Mouse (Mus musculus) MEL (cell line): Measurements from ENCODE around the gene Lhfp.

Experiments
- CTCF ChIP-seq, 3 experiments: IDR thresholded peaks in 2 of 3; conservative IDR thresholded peaks in 1 of 3; 2 replicates each; pipeline ENCODE4 v1.5.1; 2011 to 2012; ENCODE audit warnings: low read length in 3 of 3, low read depth in 2 of 3, mild to moderate bottlenecking in 2 of 3, improper control_type of control experiment in 1 of 3, inconsistent platforms in 1 of 3, mixed read lengths in 1 of 3, moderate library complexity in 1 of 3; ENCODE audit not compliant: control insufficient read depth in 1 of 3, insufficient read depth in 1 of 3, poor library complexity in 1 of 3, severe bottlenecking in 1 of 3
- EP300 ChIP-seq, 2 experiments: IDR thresholded peaks; 2 replicates each; pipeline ENCODE4 v1.6.1; 2011; ENCODE audit warnings: improper control_type of control experiment in 2 of 2, low read length in 2 of 2, low read depth in 1 of 2, mild to moderate bottlenecking in 1 of 2
- ETS1 ChIP-seq: IDR thresholded peaks from 2 replicates; pipeline ENCODE4 v1.6.1; 2012; ENCODE audit warnings: low read depth, mild to moderate bottlenecking, inconsistent platforms, low read length, improper control_type of control experiment, moderate library complexity
- GATA1 ChIP-seq: IDR thresholded peaks from 2 replicates; pipeline ENCODE4 v1.6.1; 2011; ENCODE audit warnings: low read depth, low read length, improper control_type of control experiment
- MAFK ChIP-seq: IDR thresholded peaks from 2 replicates; pipeline ENCODE4 v1.6.1; 2011; ENCODE audit warnings: low read depth, mild to moderate bottlenecking, low read length, improper control_type of control experiment, borderline replicate concordance
- MYC ChIP-seq: IDR thresholded peaks from 2 replicates; pipeline ENCODE4 v1.6.1; 2011; ENCODE audit warnings: low read depth, mild to moderate bottlenecking, low read length, improper control_type of control experiment, moderate library complexity
- NELFE ChIP-seq: IDR thresholded peaks from 2 replicates; pipeline ENCODE4 v1.6.1; 2011; ENCODE audit warnings: low read depth, low read length, improper control_type of control experiment
- NRF1 ChIP-seq: IDR thresholded peaks from 2 replicates; pipeline ENCODE4 v1.6.1; 2014; ENCODE audit warnings: low read depth, mild to moderate bottlenecking, inconsistent platforms, low read length, improper control_type of control experiment, moderate library complexity; ENCODE audit not compliant: poor library complexity, insufficient read depth, severe bottlenecking
- POLR2A ChIP-seq, 2 experiments: IDR thresholded peaks; 2 replicates each; pipeline ENCODE4 v1.6.1; 2011 to 2012; ENCODE audit warnings: low read length in 2 of 2, mild to moderate bottlenecking in 2 of 2, control low read depth in 1 of 2, improper control_type of control experiment in 1 of 2, low read depth in 1 of 2, moderate library complexity in 1 of 2; ENCODE audit not compliant: control insufficient read depth in 1 of 2, insufficient read depth in 1 of 2, poor library complexity in 1 of 2
- SMC3 ChIP-seq: IDR thresholded peaks from 2 replicates; pipeline ENCODE4 v1.6.1; 2011; ENCODE audit warnings: low read depth, low read length, improper control_type of control experiment
- TAL1 ChIP-seq: IDR thresholded peaks from 2 replicates; pipeline ENCODE4 v1.6.1; 2012; ENCODE audit warnings: mild to moderate bottlenecking, inconsistent platforms, low read length, moderate library complexity, mixed read lengths
- USF1 ChIP-seq: IDR thresholded peaks from 2 replicates; pipeline ENCODE4 v1.6.1; 2014; ENCODE audit warnings: low read depth, mild to moderate bottlenecking, inconsistent platforms, low read length, improper control_type of control experiment, moderate library complexity
- USF2 ChIP-seq, 2 experiments: IDR thresholded peaks; 2 replicates each; pipeline ENCODE4 v1.6.1; 2011 to 2012; ENCODE audit warnings: improper control_type of control experiment in 2 of 2, low read length in 2 of 2, borderline replicate concordance in 1 of 2, inconsistent platforms in 1 of 2, low read depth in 1 of 2, mild to moderate bottlenecking in 1 of 2; ENCODE audit not compliant: insufficient read depth in 1 of 2
- ZMIZ1 ChIP-seq: IDR thresholded peaks from 2 replicates; pipeline ENCODE4 v1.6.1; 2012; ENCODE audit warnings: low read depth, mild to moderate bottlenecking, inconsistent platforms, low read length, improper control_type of control experiment, moderate library complexity

GRCm38 (mm10) chr3:53040593-53041410 is 526 bp upstream of the Lhfp start:
- TF ChIP-seq MAFK (no peak), CTCF (IDR thresholded peaks at IDR 0.05 in 2 of 3, conservative IDR thresholded peaks at IDR 0.05 in 1 of 3; ENCODE audit: control insufficient read depth in 1 of 3, insufficient read depth in 1 of 3, low read depth in 2 of 3, low read length in 3 of 3, poor library complexity in 1 of 3, severe bottlenecking in 1 of 3) (no peak), POLR2A (IDR thresholded peaks at IDR 0.05; ENCODE audit: control insufficient read depth in 1 of 2, insufficient read depth in 1 of 2, low read depth in 1 of 2, low read length in 2 of 2, poor library complexity in 1 of 2) (no peak), ZMIZ1 (no peak), USF2 (IDR thresholded peaks at IDR 0.05; ENCODE audit: borderline replicate concordance in 1 of 2, insufficient read depth in 1 of 2, low read depth in 1 of 2, low read length in 2 of 2) (no peak), SMC3 (no peak), NRF1 (no peak), USF1 (no peak), MYC (no peak), NELFE (no peak), ETS1 (no peak), TAL1 (no peak), GATA1 (no peak), EP300 (IDR thresholded peaks at IDR 0.05; ENCODE audit: low read depth in 1 of 2, low read length in 2 of 2) (no peak)
